Mouse (Mus musculus): ENCODE results near the gene Prkag3.

GRCm38 (mm10) chr1:74705016-74705415 lies 44.0 kb downstream of the Prkag3 start:
- TF ChIP-seq POLR2A (IDR thresholded peaks at IDR 0.05; ENCODE audit: insufficient read length, low read depth), result no peak
- TF ChIP-seq USF1 (IDR thresholded peaks at IDR 0.05; ENCODE audit: low read depth), result no peak
- no peak for TF ChIP-seq REST (IDR thresholded peaks at IDR 0.05; ENCODE audit: insufficient read depth, insufficient read length)
- no peak for TF ChIP-seq TCF12 (IDR thresholded peaks at IDR 0.05; ENCODE audit: insufficient read depth, poor library complexity, severe bottlenecking)
- TF ChIP-seq POLR2AphosphoS2 (IDR thresholded peaks at IDR 0.05; ENCODE audit: insufficient read length, low read depth), result no peak
- no peak for TF ChIP-seq MYOG (IDR thresholded peaks at IDR 0.05; ENCODE audit: control insufficient read depth in 1 of 3, insufficient read depth in 1 of 3, insufficient read length in 2 of 3, low read depth in 2 of 3)
- TF ChIP-seq CEBPB (IDR thresholded peaks at IDR 0.05; ENCODE audit: insufficient read depth, poor library complexity, severe bottlenecking), result no peak
- TF ChIP-seq E2F4 (IDR thresholded peaks at IDR 0.05; ENCODE audit: insufficient read depth), result no peak
